Mouse (Mus musculus) neural tube, embryonic 13.5 days (tissue): Measurements from ENCODE around the gene Igfbp4. TPM values are rescaled to one million over a fixed set of nuclear protein-coding genes. Genes with fewer than 3 reads are reported as not detected.

ENCODE experiments used
- ATAC-seq: fragments of 200-750 bp; cut with Nextera tagmentation; 2 replicates; pipeline ENCODE4 v1.8.0; 2017; ENCODE audit warnings: low read depth, mild to moderate bottlenecking, moderate TSS enrichment, moderate library complexity
- H3K27ac ChIP-seq: fragments of 300-500 bp; sonication (generic); replicated peaks from 2 replicates; pipeline ENCODE4 v1.5.1; 2015; ENCODE audit warnings: moderate library complexity, mild to moderate bottlenecking, inconsistent platforms
- H3K27me3 ChIP-seq: fragments of 300-500 bp; sonication (generic); 2 replicates; pipeline ENCODE4 v1.6.1; 2015; ENCODE audit warnings: mild to moderate bottlenecking, inconsistent platforms
- H3K36me3 ChIP-seq: fragments of 300-500 bp; sonication (generic); 2 replicates; pipeline ENCODE4 v1.6.1; 2015; ENCODE audit warnings: mild to moderate bottlenecking, inconsistent platforms
- H3K4me1 ChIP-seq: fragments of 300-500 bp; sonication (generic); replicated peaks from 2 replicates; pipeline ENCODE4 v1.6.1; 2015; ENCODE audit warnings: inconsistent platforms
- H3K4me2 ChIP-seq: fragments of 300-500 bp; sonication (generic); 2 replicates; pipeline ENCODE4 v1.6.1; 2015; ENCODE audit warnings: inconsistent platforms, mild to moderate bottlenecking, moderate library complexity
- H3K4me3 ChIP-seq: fragments of 300-500 bp; sonication (generic); 2 replicates; pipeline ENCODE4 v1.5.1; 2015; ENCODE audit warnings: mild to moderate bottlenecking, inconsistent platforms
- H3K9ac ChIP-seq: fragments of 300-500 bp; sonication (generic); 2 replicates; pipeline ENCODE4 v1.6.1; 2015; ENCODE audit warnings: moderate library complexity, mild to moderate bottlenecking, inconsistent platforms
- H3K9me3 ChIP-seq: fragments of 300-500 bp; sonication (generic); 2 replicates; pipeline ENCODE4 v1.6.1; 2016; ENCODE audit warnings: inconsistent platforms
- WGBS: fragments of 180-500 bp; shearing (Covaris S2); methylation state at CpG from one replicate; pipeline ENCODE4 v1.1.7; 2015; 5-methylcytosine and 5-hydroxymethylcytosine counted together
- polyA plus RNA-seq: library from polyadenylated mRNA; unstranded; fragments of >200 nt; fragmentation: Nextera tagmentation; extraction: Ambion mirVana; gene quantifications from 2 replicates; pipeline ENCODE4 v1.2.1, GENCODE M21; 2015

The Igfbp4 gene
- 189 and 233 TPM in 2 replicates for polyA plus RNA-seq

DNA sequence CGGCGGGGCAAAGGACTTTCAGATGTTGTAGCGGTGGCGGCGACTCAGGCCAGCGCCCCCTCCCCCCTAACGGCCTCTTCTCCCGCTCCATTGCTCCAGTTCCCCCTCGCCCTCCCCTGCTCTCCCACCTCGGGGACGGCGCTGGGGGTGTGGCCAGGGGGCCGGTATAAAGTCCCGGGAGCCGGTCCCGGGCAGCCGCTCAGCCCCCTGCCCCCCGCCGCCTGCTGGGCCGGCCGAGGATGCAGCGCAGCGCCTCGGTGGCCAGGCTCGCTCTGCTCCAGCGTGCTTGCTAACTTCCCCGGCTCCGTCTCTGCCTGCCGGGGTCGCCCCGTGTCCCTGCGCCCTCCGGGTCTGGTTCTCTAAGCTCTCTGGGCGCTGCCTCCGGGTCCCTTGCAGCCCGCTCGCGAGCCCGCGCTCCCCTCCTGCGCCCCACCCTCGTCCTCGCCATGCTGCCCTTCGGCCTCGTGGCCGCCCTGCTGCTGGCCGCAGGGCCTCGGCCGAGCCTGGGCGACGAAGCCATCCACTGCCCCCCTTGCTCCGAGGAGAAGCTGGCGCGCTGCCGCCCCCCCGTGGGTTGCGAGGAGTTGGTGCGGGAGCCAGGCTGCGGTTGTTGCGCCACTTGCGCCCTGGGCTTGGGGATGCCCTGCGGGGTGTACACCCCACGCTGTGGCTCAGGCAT is at the start of gene Igfbp4:
Igfbp4 (plus strand) TSS at position 194 of the 679 bp plus-strand sequence.
- peak; percentile 69 for ATAC-seq
- Histone ChIP-seq H3K4me3 (peak within 1 kb of the TSS; percentile 67), H3K36me3 (no peaks in the 10 kb centered on the region), H3K9me3 (no peaks in the 10 kb centered on the region), H3K9ac (peak within 1 kb of the TSS; percentile 88), H3K4me1 (peaks cover 53% of the 10 kb centered on the region), H3K27me3 (no peaks in the 10 kb centered on the region), H3K27ac (peak within 1 kb of the TSS; percentile 84), H3K4me2 (peak within 1 kb of the TSS; percentile 98)
- WGBS: under 1% methylated on average over 63 of the region's 63 CpGs

GRCm38 (mm10) chr11:98995987-98996386 is 45.1 kb upstream of the Igfbp4 start:
- no peaks in the 10 kb centered on the region for H3K27me3 ChIP-seq
- H3K4me2 ChIP-seq: no peak overlapping the region
- no peak overlapping the region for H3K9ac ChIP-seq
- 93% methylated on average over 7 of the region's 7 CpGs for WGBS
- 0 out of 2 replicates have a peak, but pooled peaks cover 23% of the 10 kb centered on the region for H3K36me3 ChIP-seq
- ATAC-seq: no peak
- H3K4me1 ChIP-seq: no peaks in the 10 kb centered on the region
- H3K9me3 ChIP-seq: no peaks in the 10 kb centered on the region
- no peak overlapping the region for H3K27ac ChIP-seq
- no peak overlapping the region for H3K4me3 ChIP-seq

GRCm38 (mm10) chr11:98997659-98998058 is 43.4 kb upstream of the Igfbp4 start:
- Histone ChIP-seq H3K4me2 (no peak overlapping the region), H3K27me3 (no peaks in the 10 kb centered on the region), H3K27ac (no peak overlapping the region), H3K4me1 (no peaks in the 10 kb centered on the region), H3K4me3 (no peak overlapping the region), H3K9ac (no peak overlapping the region), H3K36me3 (0 out of 2 replicates have a peak, but pooled peaks cover 23% of the 10 kb centered on the region), H3K9me3 (no peaks in the 10 kb centered on the region)
- ATAC-seq: no peak
- 90% methylated on average over 4 of the region's 4 CpGs for WGBS

DNA sequence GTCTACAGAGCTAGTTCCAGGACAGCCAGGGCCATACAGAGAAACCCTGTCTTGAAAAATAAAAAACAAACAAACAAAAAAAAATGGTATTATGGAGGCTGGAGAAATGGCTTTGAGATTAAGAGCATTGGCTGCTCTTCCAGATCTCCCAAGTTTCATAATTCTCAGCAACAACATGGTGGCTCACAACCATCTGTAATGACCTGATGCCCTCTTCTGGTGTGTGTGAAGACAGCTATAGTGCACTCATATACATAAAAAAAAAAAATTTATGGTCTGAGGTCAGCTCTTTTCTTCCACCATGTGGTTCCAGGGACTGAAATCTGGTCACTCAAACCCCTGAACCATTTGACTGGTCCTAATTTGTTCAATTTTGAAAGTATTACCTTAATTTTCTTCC is 42.3 kb upstream of the Igfbp4 start:
- H3K4me2 ChIP-seq: no peak overlapping the region
- 0 out of 2 replicates have a peak, but pooled peaks cover 19% of the 10 kb centered on the region for H3K36me3 ChIP-seq
- no peak overlapping the region for H3K9ac ChIP-seq
- no peak overlapping the region for H3K27ac ChIP-seq
- no peaks in the 10 kb centered on the region for H3K27me3 ChIP-seq
- H3K4me1 ChIP-seq: no peaks in the 10 kb centered on the region
- H3K4me3 ChIP-seq: no peak overlapping the region
- ATAC-seq: no peak
- H3K9me3 ChIP-seq: no peaks in the 10 kb centered on the region

DNA sequence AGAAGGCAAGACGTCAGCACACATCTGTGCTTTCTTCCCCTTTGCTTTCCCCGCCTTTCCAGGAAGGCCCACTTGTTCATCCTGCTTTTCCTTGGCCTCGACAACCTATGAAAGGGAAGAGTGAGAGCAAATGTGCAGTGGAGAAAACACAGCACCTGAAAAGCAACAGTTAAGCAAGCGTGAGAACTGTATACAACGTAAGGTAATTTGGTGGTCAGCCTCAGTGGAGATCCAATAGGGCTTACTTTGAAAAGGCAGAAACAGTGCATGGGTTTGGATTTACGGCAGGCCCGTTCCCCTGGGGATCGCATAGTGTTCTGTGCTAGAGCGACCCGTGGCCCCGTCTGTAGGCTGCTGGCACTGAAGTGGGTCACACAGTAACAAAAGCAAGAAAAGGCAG is 41.8 kb upstream of the Igfbp4 start:
- Histone ChIP-seq H3K9me3 (no peaks in the 10 kb centered on the region), H3K36me3 (0 out of 2 replicates have a peak, but pooled peaks cover 16% of the 10 kb centered on the region), H3K4me1 (no peaks in the 10 kb centered on the region), H3K27me3 (no peaks in the 10 kb centered on the region), H3K4me3 (no peak overlapping the region), H3K9ac (no peak overlapping the region), H3K4me2 (no peak overlapping the region), H3K27ac (no peak overlapping the region)
- 73% methylated on average over 11 of the region's 11 CpGs for WGBS
- no peak for ATAC-seq

DNA sequence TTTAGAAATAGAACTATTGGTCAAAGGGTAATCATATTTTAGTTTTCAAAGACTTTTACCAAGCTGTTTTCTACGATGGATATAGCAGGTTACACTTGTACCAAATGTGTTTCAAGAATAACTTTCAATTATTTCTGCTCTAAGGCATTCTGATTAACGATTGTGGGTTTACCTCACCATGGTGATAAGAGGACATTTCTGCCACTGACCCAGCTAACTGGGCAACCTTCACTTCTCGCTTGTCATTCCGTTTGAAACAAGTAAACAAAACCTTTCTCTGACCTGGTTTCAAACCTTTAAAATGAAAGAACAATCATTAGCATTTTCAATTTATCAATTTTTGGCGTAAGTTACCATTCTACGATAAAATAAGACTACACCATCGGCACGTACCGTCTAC is 34.3 kb upstream of the Igfbp4 start:
- no peak overlapping the region for H3K4me3 ChIP-seq
- H3K27ac ChIP-seq: no peak overlapping the region
- H3K4me1 ChIP-seq: no peaks in the 10 kb centered on the region
- no peaks in the 10 kb centered on the region for H3K27me3 ChIP-seq
- WGBS: 90% methylated on average over 9 of the region's 9 CpGs
- no peak overlapping the region for H3K4me2 ChIP-seq
- ATAC-seq: no peak
- 0 out of 2 replicates have a peak, but pooled peaks cover 5% of the 10 kb centered on the region for H3K36me3 ChIP-seq
- H3K9me3 ChIP-seq: no peaks in the 10 kb centered on the region
- H3K9ac ChIP-seq: no peak overlapping the region

DNA sequence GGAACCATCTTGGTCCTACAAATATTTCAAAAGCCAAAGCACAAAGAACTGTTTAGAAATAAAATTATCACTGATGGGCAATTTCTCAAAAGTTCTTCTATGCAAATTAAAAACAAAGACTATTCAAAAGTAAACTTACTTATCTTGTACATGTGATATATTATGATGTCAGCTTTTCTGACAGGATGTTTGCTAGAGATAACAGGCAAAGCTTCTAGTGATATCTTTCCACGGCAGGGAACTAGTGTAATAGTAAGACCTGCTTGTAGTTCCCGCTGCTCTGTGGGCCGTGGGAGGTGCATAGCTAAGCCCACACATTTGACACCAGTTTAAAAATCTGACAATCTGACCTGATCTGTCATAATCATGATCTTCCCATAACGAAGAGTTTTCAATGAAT is 30.9 kb upstream of the Igfbp4 start:
- no peaks in the 10 kb centered on the region for H3K4me1 ChIP-seq
- no peaks in the 10 kb centered on the region for H3K9me3 ChIP-seq
- H3K4me3 ChIP-seq: no peak overlapping the region
- no peak for ATAC-seq
- H3K4me2 ChIP-seq: no peak overlapping the region
- no peak overlapping the region for H3K9ac ChIP-seq
- no peak overlapping the region for H3K27ac ChIP-seq
- no peaks in the 10 kb centered on the region for H3K27me3 ChIP-seq
- WGBS: 92% methylated on average over 4 of the region's 4 CpGs
- 0 out of 2 replicates have a peak, but pooled peaks cover 5% of the 10 kb centered on the region for H3K36me3 ChIP-seq

DNA sequence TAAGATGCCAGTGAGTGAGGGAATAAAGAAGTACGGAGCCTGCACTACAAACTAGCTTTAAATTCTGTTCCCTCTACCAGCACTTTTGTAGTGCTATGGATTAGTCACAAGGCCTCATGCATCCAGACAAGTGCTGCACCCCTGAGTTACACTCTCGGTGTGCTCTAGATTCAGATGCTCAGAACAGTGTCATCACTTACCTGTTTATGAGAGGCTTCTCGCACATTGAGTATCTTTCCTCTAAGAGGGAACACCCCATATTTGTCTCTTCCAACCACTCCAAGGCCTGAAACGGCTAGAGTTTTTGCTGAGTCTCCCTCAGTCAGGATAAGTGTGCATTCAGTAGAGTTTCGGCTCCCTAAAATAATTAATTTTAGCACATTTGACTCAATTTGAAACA is 30.3 kb upstream of the Igfbp4 start:
- H3K9me3 ChIP-seq: no peaks in the 10 kb centered on the region
- no peak overlapping the region for H3K4me3 ChIP-seq
- H3K4me1 ChIP-seq: no peaks in the 10 kb centered on the region
- ATAC-seq: no peak
- 94% methylated on average over 5 of the region's 5 CpGs for WGBS
- no peak overlapping the region for H3K4me2 ChIP-seq
- no peak overlapping the region for H3K27ac ChIP-seq
- H3K9ac ChIP-seq: no peak overlapping the region
- 0 out of 2 replicates have a peak, but pooled peaks cover 8% of the 10 kb centered on the region for H3K36me3 ChIP-seq
- H3K27me3 ChIP-seq: no peaks in the 10 kb centered on the region

DNA sequence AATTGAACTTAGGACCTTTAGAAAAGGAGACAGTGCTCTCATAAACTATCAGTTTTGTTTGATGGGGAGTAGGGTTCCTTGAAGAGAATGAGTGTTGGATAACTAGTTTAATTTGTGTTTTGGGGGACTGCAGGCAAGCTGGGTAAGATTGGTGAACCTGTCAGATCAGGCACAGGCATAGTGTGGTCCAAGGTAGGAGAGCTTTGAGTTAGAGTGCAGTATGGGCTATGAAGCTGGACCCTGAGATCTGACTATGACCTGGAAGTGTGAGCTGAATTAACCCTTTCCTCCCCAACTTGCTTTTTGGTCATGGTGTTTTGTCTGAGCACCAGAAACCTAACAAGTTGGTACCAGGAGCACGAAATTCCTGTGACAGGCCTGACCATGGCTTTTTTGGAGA is 27.2 kb upstream of the Igfbp4 start:
- H3K36me3 ChIP-seq: 0 out of 2 replicates have a peak, but pooled peaks cover 11% of the 10 kb centered on the region
- no peak for ATAC-seq
- WGBS: 95% methylated on average over 1 of the region's 1 CpGs
- no peak overlapping the region for H3K27ac ChIP-seq
- no peaks in the 10 kb centered on the region for H3K27me3 ChIP-seq
- no peak overlapping the region for H3K9ac ChIP-seq
- H3K4me2 ChIP-seq: no peak overlapping the region
- no peaks in the 10 kb centered on the region for H3K4me1 ChIP-seq
- no peak overlapping the region for H3K4me3 ChIP-seq
- no peaks in the 10 kb centered on the region for H3K9me3 ChIP-seq

GRCm38 (mm10) chr11:99019844-99020243 is 21.2 kb upstream of the Igfbp4 start:
- no peaks in the 10 kb centered on the region for H3K9me3 ChIP-seq
- ATAC-seq: no peak

DNA sequence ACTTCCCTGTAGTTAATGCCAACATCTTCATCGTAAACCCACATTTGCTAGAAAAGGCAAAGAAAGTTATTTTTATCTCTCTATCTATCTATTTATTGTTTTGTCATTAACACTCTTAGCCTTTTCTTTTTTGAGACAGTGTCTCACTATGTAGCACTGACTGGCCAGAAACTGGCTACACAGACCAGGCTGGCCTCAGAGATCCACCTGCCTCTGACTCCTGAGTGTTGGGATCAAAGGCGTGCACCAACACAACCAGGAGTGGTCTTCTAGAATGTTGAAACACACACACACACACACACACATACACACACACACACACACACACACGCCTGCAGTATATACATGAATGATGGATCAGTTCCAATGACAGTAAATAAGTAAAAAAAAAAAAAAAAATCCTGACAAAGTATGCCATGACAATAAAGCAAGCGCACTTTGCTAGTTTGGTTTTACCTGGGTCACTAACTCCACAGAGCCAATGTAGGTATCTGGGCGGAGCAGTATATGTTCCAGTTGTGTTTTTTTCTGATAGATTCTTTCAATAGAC is 18.6 kb upstream of the Igfbp4 start:
- no peak for ATAC-seq
- peak overlapping the region; percentile 63 for H3K4me3 ChIP-seq
- 85% methylated on average over 5 of the region's 5 CpGs for WGBS

More at GRCm38 (mm10) chr11:99019844-99020243, 21.2 kb upstream of the Igfbp4 start:
- Histone ChIP-seq H3K27ac (no peak overlapping the region), H3K4me2 (no peak overlapping the region), H3K4me3 (no peak overlapping the region), H3K27me3 (no peaks in the 10 kb centered on the region), H3K36me3 (peaks cover 8% of the 10 kb centered on the region; the same call in 1 of the 2 replicates), H3K4me1 (peaks cover 15% of the 10 kb centered on the region), H3K9ac (no peak overlapping the region)
- WGBS: 94% methylated on average over 6 of the region's 6 CpGs

GRCm38 (mm10) chr11:99023094-99023493 is 17.9 kb upstream of the Igfbp4 start:
- ATAC-seq: no peak
- H3K4me2 ChIP-seq: peak overlapping the region; percentile 74
- H3K27ac ChIP-seq: no peak overlapping the region
- H3K4me1 ChIP-seq: peaks cover 15% of the 10 kb centered on the region
- 13% methylated on average over 4 of the region's 4 CpGs for WGBS
- H3K27me3 ChIP-seq: no peaks in the 10 kb centered on the region
- peak overlapping the region; percentile 68 for H3K9ac ChIP-seq
- peak overlapping the region; percentile 63 for H3K4me3 ChIP-seq
- peaks cover 2% of the 10 kb centered on the region; the same call in 1 of the 2 replicates for H3K36me3 ChIP-seq
- no peaks in the 10 kb centered on the region for H3K9me3 ChIP-seq

More for the DNA sequence above, 18.6 kb upstream of the Igfbp4 start:
- H3K27me3 ChIP-seq: no peaks in the 10 kb centered on the region
- peaks cover 2% of the 10 kb centered on the region; the same call in 1 of the 2 replicates for H3K36me3 ChIP-seq
- H3K27ac ChIP-seq: no peak overlapping the region
- H3K9me3 ChIP-seq: no peaks in the 10 kb centered on the region
- peaks cover 15% of the 10 kb centered on the region for H3K4me1 ChIP-seq
- peak overlapping the region; percentile 74 for H3K4me2 ChIP-seq
- H3K9ac ChIP-seq: no peak overlapping the region
